In the genomic region with DNA sequence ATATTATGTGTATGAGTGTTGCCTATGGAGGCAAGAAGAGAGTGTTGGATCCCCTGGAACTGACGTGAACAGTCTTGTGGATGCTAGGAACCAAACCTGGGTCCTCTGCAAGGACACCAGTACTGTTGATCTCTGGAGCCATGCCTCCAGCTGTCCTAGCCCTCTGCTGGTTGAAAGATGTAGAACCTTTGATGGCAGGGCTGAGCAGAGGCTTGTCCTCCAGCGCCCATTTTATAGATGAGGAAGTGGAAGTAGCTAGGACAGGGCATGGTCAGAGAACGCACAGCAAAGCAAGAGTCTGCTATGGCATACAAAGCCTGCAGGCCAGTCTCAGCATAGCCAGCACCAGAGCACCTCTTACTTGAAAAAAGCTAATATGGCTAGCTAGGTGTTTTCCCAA, we compare ENCODE assay signal across 9 mouse cellular contexts. TPM values are rescaled to one million over a fixed set of nuclear protein-coding genes. Genes with fewer than 3 reads are reported as not detected.
A peak's percentile ranks its signal among the peaks of the same experiment; 100 is the strongest.
DNase-seq lines count a peak whose midpoint lies in the region; ATAC-seq lines count a peak whose summit lies in the region.
"Had no signal": no experiment of that assay in that cellular context is flagged by ENCODE, and none has a peak within 500 bp of the region (broad histone marks: within the 10 kb centered on the region; RNA-seq: fewer than 3 reads in every experiment).

No protein-coding gene starts in this region.

- no peak overlapping the region for H3K9ac ChIP-seq in liver, embryonic 11.5 days (ENCODE audit: low read depth, low read length)
- H3K9ac ChIP-seq in hindbrain, embryonic 14.5 days: no peak overlapping the region
- H3K9ac ChIP-seq: neural tube, embryonic 13.5 days had no signal

- no peaks in the 10 kb centered on the region for H3K9me3 ChIP-seq in liver, embryonic 11.5 days (ENCODE audit: control insufficient read depth, low read length)
- no peaks in the 10 kb centered on the region for H3K9me3 ChIP-seq in hindbrain, embryonic 14.5 days (ENCODE audit: control insufficient read depth, low read length)
- H3K9me3 ChIP-seq: neural tube, embryonic 13.5 days had no signal

- DNase-seq in liver (peak; percentile 25), adipocyte (ENCODE audit: low spot score) (peak; percentile 46)
- no peak for DNase-seq in liver, embryonic 11.5 days (ENCODE audit: low spot score)
- peak; percentile 64 for DNase-seq in large intestine, adult 2 months (ENCODE audit: low read depth, low spot score)
- peak; percentile 27 to 64 for DNase-seq in spleen, postnatal 10 days (ENCODE audit: low spot score in 2 of 2)
- DNase-seq in layer of hippocampus, adult 18-20 months (ENCODE audit: low spot score in 2 of 2): no peak
- DNase-seq in layer of hippocampus, adult 9-11 months: no peak
- DNase-seq in hindbrain, embryonic 14.5 days (ENCODE audit: low spot score): no peak

- H3K27me3 ChIP-seq in liver, embryonic 11.5 days (replicated peaks; ENCODE audit: control insufficient read depth, insufficient read depth, low read length): no peaks in the 10 kb centered on the region
- no peaks in the 10 kb centered on the region for H3K27me3 ChIP-seq in hindbrain, embryonic 14.5 days (ENCODE audit: control insufficient read depth, insufficient read depth, low read length)
- H3K27me3 ChIP-seq: neural tube, embryonic 13.5 days had no signal

- H3K4me3 ChIP-seq in liver, embryonic 11.5 days (ENCODE audit: low read depth, low read length): no peak overlapping the region
- no peak overlapping the region for H3K4me3 ChIP-seq in hindbrain, embryonic 14.5 days (replicated peaks; ENCODE audit: low read length)
- H3K4me3 ChIP-seq: neural tube, embryonic 13.5 days had no signal

- H3K4me2 ChIP-seq in liver, embryonic 11.5 days: no peak overlapping the region
- no peak overlapping the region for H3K4me2 ChIP-seq in hindbrain, embryonic 14.5 days (replicated peaks)
- H3K4me2 ChIP-seq: neural tube, embryonic 13.5 days had no signal

- H3K4me1 ChIP-seq in liver, embryonic 11.5 days (replicated peaks; ENCODE audit: control insufficient read depth, insufficient read depth, low read length): peaks cover 12% of the 10 kb centered on the region
- H3K4me1 ChIP-seq in hindbrain, embryonic 14.5 days (replicated peaks; ENCODE audit: control insufficient read depth, insufficient read depth, low read length): no peaks in the 10 kb centered on the region
- H3K4me1 ChIP-seq: neural tube, embryonic 13.5 days had no signal

- ATAC-seq in liver, embryonic 11.5 days (replicated peaks; ENCODE audit: low FRiP score): no peak
- no peak for ATAC-seq in hindbrain, embryonic 14.5 days (ENCODE audit: low FRiP score)

- H3K27ac ChIP-seq in liver, embryonic 11.5 days (ENCODE audit: low read depth, low read length): no peak overlapping the region
- no peak overlapping the region for H3K27ac ChIP-seq in hindbrain, embryonic 14.5 days
- H3K27ac ChIP-seq: neural tube, embryonic 13.5 days had no signal

- 66% methylated on average over 3 of the region's 3 CpGs for WGBS in liver, embryonic 11.5 days
- 49% methylated on average over 3 of the region's 3 CpGs for WGBS in large intestine, adult 2 months
- 73% methylated on average over 3 of the region's 3 CpGs for WGBS in hindbrain, embryonic 14.5 days

- peaks cover 12% of the 10 kb centered on the region for H3K36me3 ChIP-seq in liver, embryonic 11.5 days (ENCODE audit: control insufficient read depth, insufficient read depth, low read length)
- H3K36me3 ChIP-seq in hindbrain, embryonic 14.5 days (replicated peaks; ENCODE audit: control insufficient read depth, insufficient read depth): peaks cover 43% of the 10 kb centered on the region

RNA-seq across cellular contexts. Expression of a gene that starts 33.9 kb away (rescaled TPM):
- polyA plus RNA-seq in liver, embryonic 11.5 days (2014; fragmentation: Nextera tagmentation; extraction: Ambion mirVana): 6.7 and 8.2 TPM in 2 replicates
- 21.8 and 31.7 TPM in 2 replicates for polyA plus RNA-seq in large intestine, adult 2 months (2012; rRNA removed)
- total RNA-seq in layer of hippocampus, adult 18-20 months (2021): 10 to 100 TPM; 44.9 to 47.9 TPM
- 8.4 and 8.5 TPM in 2 replicates for polyA plus RNA-seq in hindbrain, embryonic 14.5 days (2014; fragmentation: Nextera tagmentation; extraction: Ambion mirVana)

RNA-seq across cellular contexts. Expression of a gene that starts 35.9 kb away (rescaled TPM):
- polyA plus RNA-seq in liver, embryonic 11.5 days (2014; fragmentation: Nextera tagmentation; extraction: Ambion mirVana): 7.0 and 7.9 TPM in 2 replicates
- polyA plus RNA-seq in large intestine, adult 2 months (2012; rRNA removed): 0.95 and 1.7 TPM in 2 replicates
- 1 to 10 TPM; 3.7 to 3.9 TPM for total RNA-seq in layer of hippocampus, adult 18-20 months (2021)
- polyA plus RNA-seq in hindbrain, embryonic 14.5 days (2014; fragmentation: Nextera tagmentation; extraction: Ambion mirVana): 15.5 and 16.2 TPM in 2 replicates

RNA-seq across cellular contexts. Expression of a gene that starts 36.1 kb away (rescaled TPM):
- 204 and 211 TPM in 2 replicates for polyA plus RNA-seq in liver, embryonic 11.5 days (2014; fragmentation: Nextera tagmentation; extraction: Ambion mirVana)
- 69.2 and 79.4 TPM in 2 replicates for polyA plus RNA-seq in large intestine, adult 2 months (2012; rRNA removed)
- total RNA-seq in layer of hippocampus, adult 18-20 months (2021): 100 to 1,000 TPM; 163 to 183 TPM
- polyA plus RNA-seq in hindbrain, embryonic 14.5 days (2014; fragmentation: Nextera tagmentation; extraction: Ambion mirVana): 342 and 352 TPM in 2 replicates

RNA-seq across cellular contexts. Expression of a gene that starts 53.6 kb away (rescaled TPM):
- 112 and 114 TPM in 2 replicates for polyA plus RNA-seq in liver, embryonic 11.5 days (2014; fragmentation: Nextera tagmentation; extraction: Ambion mirVana)
- polyA plus RNA-seq in large intestine, adult 2 months (2012; rRNA removed): 17.8 and 28.1 TPM in 2 replicates
- 10 to 100 TPM; 26.1 to 30.9 TPM for total RNA-seq in layer of hippocampus, adult 18-20 months (2021)
- 38.9 and 42.0 TPM in 2 replicates for polyA plus RNA-seq in hindbrain, embryonic 14.5 days (2014; fragmentation: Nextera tagmentation; extraction: Ambion mirVana)

RNA-seq across cellular contexts. Expression of a gene that starts 53.8 kb away (rescaled TPM):
- 2.1 and 3.1 TPM in 2 replicates for polyA plus RNA-seq in liver, embryonic 11.5 days (2014; fragmentation: Nextera tagmentation; extraction: Ambion mirVana)
- 7.6 and 9.5 TPM in 2 replicates for polyA plus RNA-seq in large intestine, adult 2 months (2012; rRNA removed)
- 10 to 100 TPM; 10.9 to 12.0 TPM for total RNA-seq in layer of hippocampus, adult 18-20 months (2021)
- polyA plus RNA-seq in hindbrain, embryonic 14.5 days (2014; fragmentation: Nextera tagmentation; extraction: Ambion mirVana): 4.4 and 6.5 TPM in 2 replicates

Comparison
In these comparisons a context has a peak if more than half of its experiments do, and no peak if none do; other contexts are left out.
1. DNase-seq: peak in liver (single experiment), adipocyte (single experiment), large intestine, adult 2 months (single experiment) and spleen, postnatal 10 days (2 of 2); none in liver, embryonic 11.5 days (single experiment), layer of hippocampus, adult 18-20 months (0 of 2), layer of hippocampus, adult 9-11 months (single experiment) and hindbrain, embryonic 14.5 days (single experiment).